Mouse (Mus musculus): Measurements from ENCODE around the gene Rassf3.

Gene Rassf3

GRCm38 (mm10) chr10:121360358-121360757 is 115.8 kb downstream of the Rassf3 start:
- DNase-seq, result no peak

Data from right cerebral cortex, postnatal 14 days (tissue).